Mouse (Mus musculus) macrophage (primary cell): Measurements from ENCODE around the gene Ubxn11. TPM values are rescaled to one million over a fixed set of nuclear protein-coding genes. Genes with fewer than 3 reads are reported as not detected.
"Not testable (repeated sequence)": the region's sequence is repeated elsewhere in the genome, so short reads cannot be mapped to it uniquely, and the experiment has no call there.

Experiments used
- H3K27ac ChIP-seq: fragments of 350-480 bp; formaldehyde crosslinking; 2 replicates; pipeline ENCODE4 v1.9.0; 2021
- H3K36me3 ChIP-seq: fragments of 350-480 bp; formaldehyde crosslinking; 2 replicates; pipeline ENCODE4 v1.9.0; 2021; ENCODE audit errors: inconsistent target
- H3K4me3 ChIP-seq: fragments of 350-480 bp; formaldehyde crosslinking; 2 replicates; pipeline ENCODE4 v1.9.0; 2021; ENCODE audit errors: inconsistent target
- H3K79me2 ChIP-seq: fragments of 350-480 bp; formaldehyde crosslinking; 2 replicates; pipeline ENCODE4 v1.9.0; 2021; ENCODE audit errors: inconsistent target
- WGBS: methylation state at CpG from one replicate; pipeline ENCODE4 v1.1.7; 2026; ENCODE audit warnings: inconsistent platforms; ENCODE audit not compliant: missing documents; 5-methylcytosine and 5-hydroxymethylcytosine counted together
- polyA plus RNA-seq: library from polyadenylated mRNA; stranded (reverse); fragments of 250-400 nt; gene quantifications from 3 replicates; pipeline ENCODE4 v1.2.4, GENCODE M21; 2018; ENCODE audit warnings: inconsistent platforms

Ubxn11 gene
- polyA plus RNA-seq, 1 experiment from 2014 or later = 1.0 TPM

DNA sequence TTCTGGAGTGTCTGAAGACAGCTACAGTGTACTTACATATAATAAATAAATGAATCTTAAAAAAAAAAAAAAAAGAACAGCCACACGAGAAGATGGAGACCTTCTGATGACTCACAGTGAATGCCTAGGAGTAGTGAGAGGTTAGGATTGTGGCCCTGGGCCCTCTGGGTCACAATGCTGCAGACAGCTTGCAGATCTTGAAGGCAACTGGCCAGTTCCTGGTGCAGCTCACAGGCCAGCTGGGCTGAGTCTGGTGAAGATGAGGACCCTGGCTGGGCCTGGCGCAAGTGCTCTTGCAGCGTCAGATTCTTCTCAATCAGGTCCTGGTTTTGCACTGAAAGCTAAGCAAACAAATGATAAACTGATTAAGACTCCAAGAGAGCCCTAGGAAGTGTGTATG lies 29.7 kb downstream of the Ubxn11 start:
- peaks cover 14% of the 10 kb centered on the region for H3K79me2 ChIP-seq
- no peak overlapping the region for H3K4me3 ChIP-seq
- H3K36me3 ChIP-seq = no peaks in the 10 kb centered on the region
- no peak overlapping the region for H3K27ac ChIP-seq
- 88% methylated on average over 3 of the region's 3 CpGs for WGBS

DNA sequence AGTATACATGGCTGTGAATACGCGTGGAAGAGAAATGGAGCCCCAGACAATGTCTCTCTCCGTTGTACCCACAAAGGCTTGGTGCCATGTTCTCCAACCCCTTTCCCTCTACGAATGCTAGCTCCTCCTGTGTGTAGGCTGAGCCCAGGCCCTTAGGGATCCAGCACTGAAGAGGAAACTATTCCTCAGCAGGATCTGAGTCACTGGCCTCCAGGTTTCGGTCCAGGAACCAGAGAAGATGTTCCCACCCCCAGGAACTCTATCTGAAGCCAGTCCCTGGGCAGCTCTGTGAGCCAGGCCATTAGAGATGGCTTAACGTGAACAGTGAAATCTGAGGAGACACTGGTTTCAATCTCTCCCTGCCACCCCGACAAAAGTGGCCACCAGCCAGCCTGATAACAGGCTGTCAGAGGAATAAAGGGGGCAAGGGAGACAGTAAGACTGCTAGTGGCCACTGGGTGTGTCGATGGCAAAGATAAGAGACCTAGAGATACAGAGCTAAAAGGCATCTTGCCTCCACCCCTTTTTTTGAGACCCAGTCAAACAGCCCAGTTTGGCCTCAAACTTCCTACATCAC lies 30.2 kb downstream of the Ubxn11 start:
- H3K27ac ChIP-seq = no peak overlapping the region
- H3K4me3 ChIP-seq = no peak overlapping the region
- H3K79me2 ChIP-seq = peaks cover 9% of the 10 kb centered on the region
- H3K36me3 ChIP-seq = no peaks in the 10 kb centered on the region
- 91% methylated on average over 8 of the region's 8 CpGs for WGBS

GRCm38 (mm10) chr4:134136280-134136926 lies 34.0 kb downstream of the Ubxn11 start:
- Histone ChIP-seq H3K4me3 (no peak overlapping the region), H3K36me3 (no peaks in the 10 kb centered on the region), H3K27ac (no peak overlapping the region), H3K79me2 (no peaks in the 10 kb centered on the region)
- 80% methylated on average over 3 of the region's 3 CpGs for WGBS

DNA sequence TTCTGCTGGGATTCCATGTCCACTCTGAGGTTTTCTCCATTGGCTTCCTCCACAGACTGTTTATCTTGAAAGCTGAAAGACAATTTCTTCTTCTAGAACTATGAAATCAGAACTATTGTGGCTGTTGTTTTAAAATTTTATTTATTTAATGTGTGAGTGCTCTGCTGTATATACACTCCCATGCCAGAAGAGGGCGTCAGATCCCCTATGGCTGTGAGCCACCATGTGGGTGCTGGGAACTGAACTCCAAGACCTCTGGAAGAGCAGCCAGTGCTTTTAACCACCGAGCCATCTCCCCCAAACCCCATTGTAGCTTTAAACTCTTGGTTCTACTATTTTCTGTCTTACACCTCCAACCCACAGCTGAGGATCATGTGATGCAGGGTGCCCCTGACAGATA lies 36.5 kb downstream of the Ubxn11 start:
- H3K79me2 ChIP-seq = no peaks in the 10 kb centered on the region
- WGBS = 71% methylated on average over 2 of the region's 2 CpGs
- H3K4me3 ChIP-seq = no peak overlapping the region
- H3K36me3 ChIP-seq = no peaks in the 10 kb centered on the region
- H3K27ac ChIP-seq = no peak overlapping the region

DNA sequence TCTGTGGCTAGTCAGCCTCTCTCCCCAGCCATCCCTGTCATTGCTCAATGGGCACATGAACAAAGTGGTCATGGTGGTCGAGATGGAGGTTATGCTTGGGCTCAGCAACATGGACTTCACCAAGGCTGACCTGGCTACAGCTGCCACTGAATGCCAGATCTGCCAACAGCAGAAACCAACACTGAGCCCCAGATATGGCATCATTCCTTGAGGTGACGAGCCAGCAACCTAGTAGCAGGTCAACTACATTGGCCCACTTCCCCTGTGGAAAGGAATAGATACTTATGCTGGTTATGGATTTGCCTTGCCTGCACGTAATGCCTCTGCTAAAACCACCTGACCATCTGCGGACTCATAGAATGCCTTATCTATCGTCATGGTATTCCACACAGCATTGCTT lies 41.9 kb downstream of the Ubxn11 start:
- H3K4me3 ChIP-seq, H3K27ac ChIP-seq, H3K79me2 ChIP-seq, H3K36me3 ChIP-seq: not testable (repeated sequence)
- 91% methylated on average over 5 of the region's 5 CpGs for WGBS

- H3K27ac ChIP-seq = no peak overlapping the region
- 0 out of 2 replicates have a peak, but pooled peaks cover 8% of the 10 kb centered on the region for H3K36me3 ChIP-seq
- WGBS = 74% methylated on average over 3 of the region's 4 CpGs
- no peak overlapping the region for H3K4me3 ChIP-seq
- no peaks in the 10 kb centered on the region for H3K79me2 ChIP-seq
Observed at GRCm38 (mm10) chr4:134149389-134149788, 47.0 kb downstream of the Ubxn11 start.

DNA sequence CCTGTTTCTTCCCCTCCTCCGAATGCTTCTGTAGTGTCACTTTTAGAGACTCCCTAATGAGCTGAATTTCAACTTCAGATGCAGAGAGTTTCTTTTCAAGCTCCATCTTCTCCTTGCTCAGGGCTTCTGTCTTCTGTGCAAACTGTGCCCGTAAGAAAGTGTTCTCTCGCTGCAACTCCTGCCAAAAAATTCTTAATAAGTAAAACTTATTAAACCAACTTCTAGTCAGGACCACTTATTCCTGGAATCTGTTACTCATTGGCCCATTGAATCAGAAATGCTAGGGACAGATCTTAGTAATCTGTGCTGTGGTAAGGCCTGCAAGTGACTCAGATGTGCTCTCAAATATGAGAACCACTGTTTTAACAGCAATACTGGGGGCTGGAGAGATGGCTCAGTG lies 49.7 kb downstream of the Ubxn11 start:
- no peaks in the 10 kb centered on the region for H3K79me2 ChIP-seq
- H3K27ac ChIP-seq = no peak overlapping the region
- H3K4me3 ChIP-seq = no peak overlapping the region
- 97% methylated on average over 3 of the region's 3 CpGs for WGBS
- H3K36me3 ChIP-seq = 0 out of 2 replicates have a peak, but pooled peaks cover 8% of the 10 kb centered on the region

DNA sequence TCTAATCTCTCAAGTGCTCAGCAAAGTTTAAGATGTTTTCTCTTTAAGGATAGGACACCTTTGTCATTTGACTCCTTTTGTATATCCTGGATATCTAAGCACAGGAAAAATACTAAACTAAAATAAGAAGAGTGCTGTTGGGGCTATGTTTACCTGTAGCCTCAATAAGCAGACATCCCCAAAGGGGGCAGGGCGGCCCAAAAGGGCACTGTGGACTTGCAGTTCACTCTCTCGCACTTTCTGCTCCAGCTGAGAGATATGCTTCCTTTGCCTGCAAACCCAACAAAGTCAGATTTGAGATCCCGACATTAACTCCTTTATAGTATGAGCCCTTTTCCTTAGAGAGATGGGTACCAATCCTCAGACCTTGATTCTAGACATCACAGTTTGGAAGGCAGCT lies 51.3 kb downstream of the Ubxn11 start:
- H3K4me3 ChIP-seq = no peak overlapping the region
- whole genome bisulfite sequencing = 98% methylated on average over 3 of the region's 3 CpGs
- 0 out of 2 replicates have a peak, but pooled peaks cover under 1% of the 10 kb centered on the region for H3K36me3 ChIP-seq
- H3K27ac ChIP-seq = no peak overlapping the region
- H3K79me2 ChIP-seq = no peaks in the 10 kb centered on the region

- Histone ChIP-seq H3K27ac (no peak overlapping the region), H3K4me3 (no peak overlapping the region), H3K36me3 (no peaks in the 10 kb centered on the region), H3K79me2 (no peaks in the 10 kb centered on the region)
- WGBS = 93% methylated on average over 3 of the region's 3 CpGs
Observed at GRCm38 (mm10) chr4:134154354-134154753, 52.0 kb downstream of the Ubxn11 start.

- H3K79me2 ChIP-seq = no peaks in the 10 kb centered on the region
- no peaks in the 10 kb centered on the region for H3K36me3 ChIP-seq
- WGBS = 96% methylated on average over 5 of the region's 6 CpGs
- H3K27ac ChIP-seq = no peak overlapping the region
- no peak overlapping the region for H3K4me3 ChIP-seq
Observed at GRCm38 (mm10) chr4:134155531-134155930, 53.2 kb downstream of the Ubxn11 start.

- Histone ChIP-seq H3K4me3 (no peak overlapping the region), H3K79me2 (no peaks in the 10 kb centered on the region), H3K27ac (no peak overlapping the region), H3K36me3 (no peaks in the 10 kb centered on the region)
- WGBS = 90% methylated on average over 10 of the region's 10 CpGs
Observed at GRCm38 (mm10) chr4:134155961-134156465, 53.6 kb downstream of the Ubxn11 start.

DNA sequence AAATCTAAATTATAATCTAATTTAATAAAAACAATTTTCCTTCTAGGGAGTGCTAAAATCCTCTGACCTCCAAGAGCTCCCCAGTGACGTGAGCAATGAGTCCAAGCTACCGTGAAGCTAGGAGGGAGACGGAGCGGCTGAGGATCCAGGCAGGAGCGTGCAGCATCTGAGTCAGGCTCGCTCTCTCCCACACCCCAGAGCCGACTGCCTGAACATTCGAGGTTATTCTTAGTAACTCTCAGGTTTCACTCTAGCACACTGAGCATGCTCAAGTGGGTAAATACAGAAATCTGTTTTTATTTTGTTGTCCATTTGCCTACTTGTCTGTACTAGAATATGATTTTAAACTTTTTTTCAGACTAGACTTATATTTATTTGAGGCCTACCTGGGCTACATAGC lies 54.4 kb downstream of the Ubxn11 start:
- Histone ChIP-seq H3K4me3 (no peak overlapping the region), H3K36me3 (no peaks in the 10 kb centered on the region), H3K27ac (no peak overlapping the region), H3K79me2 (no peaks in the 10 kb centered on the region)
- 86% methylated on average over 8 of the region's 8 CpGs for WGBS

DNA sequence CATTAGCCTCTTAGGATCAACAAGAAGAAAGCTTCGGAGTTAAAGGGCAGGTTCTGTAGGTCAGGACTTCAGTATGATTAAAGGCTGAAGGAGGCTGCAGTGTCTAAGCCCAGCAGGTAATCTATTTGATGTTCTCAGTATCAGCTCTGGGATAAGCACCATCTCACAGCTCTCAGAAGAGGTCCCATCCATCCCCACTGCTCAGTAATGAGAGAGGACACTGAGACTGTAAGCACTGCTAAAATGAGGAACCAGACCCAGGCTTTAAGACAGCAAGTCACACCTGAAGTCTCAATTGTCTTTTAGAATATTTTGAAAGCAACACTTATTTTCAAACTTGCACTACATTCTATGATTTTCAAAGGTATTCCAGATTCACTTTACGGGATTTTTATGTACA lies 55.2 kb downstream of the Ubxn11 start:
- Histone ChIP-seq H3K36me3 (no peaks in the 10 kb centered on the region), H3K4me3 (no peak overlapping the region), H3K27ac (no peak overlapping the region), H3K79me2 (no peaks in the 10 kb centered on the region)
- WGBS = 94% methylated on average over 2 of the region's 2 CpGs

- H3K36me3 ChIP-seq = no peaks in the 10 kb centered on the region
- H3K27ac ChIP-seq = peak overlapping the region; percentile 75
- 75% methylated on average over 6 of the region's 6 CpGs for WGBS
- H3K79me2 ChIP-seq = no peaks in the 10 kb centered on the region
- H3K4me3 ChIP-seq = no peak overlapping the region
Observed at GRCm38 (mm10) chr4:134158774-134159173, 56.4 kb downstream of the Ubxn11 start.

- Histone ChIP-seq H3K27ac (peak overlapping the region; percentile 73), H3K4me3 (peak overlapping the region; percentile 40)
- 28% methylated on average over 16 of the region's 30 CpGs for WGBS
- H3K79me2 ChIP-seq, H3K36me3 ChIP-seq: not testable (repeated sequence)
Observed at GRCm38 (mm10) chr4:134160071-134160470, 57.7 kb downstream of the Ubxn11 start.
